Mouse (Mus musculus): ENCODE measurements around the gene Hexim2. TPM values are rescaled to one million over a fixed set of nuclear protein-coding genes. Genes with fewer than 3 reads are reported as not detected.

Hexim2 gene
- polyA plus RNA-seq, 1 experiment from 2014 or later: 6.8 TPM

Other genes starting within 250 kb of the Hexim2 start
- gene Fam187a, start 247.3 kb upstream of the Hexim2 start, polyA plus RNA-seq (2014; fragmentation: Nextera tagmentation; extraction: Ambion mirVana): not detected in 2 replicates
- gene Gfap, start 231.5 kb upstream of the Hexim2 start, polyA plus RNA-seq (2014; fragmentation: Nextera tagmentation; extraction: Ambion mirVana): 0.31 and 0.45 TPM in 2 replicates
- gene Kif18b, start 207.3 kb upstream of the Hexim2 start, polyA plus RNA-seq (2014; fragmentation: Nextera tagmentation; extraction: Ambion mirVana): 6.6 and 7.0 TPM in 2 replicates
- gene C1ql1, start 185.7 kb upstream of the Hexim2 start, polyA plus RNA-seq (2014; fragmentation: Nextera tagmentation; extraction: Ambion mirVana): 1.8 and 2.7 TPM in 2 replicates
- 55.5 and 60.0 TPM in 2 replicates for gene Nmt1, start 104.2 kb upstream of the Hexim2 start, polyA plus RNA-seq (2014; fragmentation: Nextera tagmentation; extraction: Ambion mirVana)
- gene Dcakd, start 104.1 kb upstream of the Hexim2 start, polyA plus RNA-seq (2014; fragmentation: Nextera tagmentation; extraction: Ambion mirVana): 138 and 153 TPM in 2 replicates
- 3.0 and 3.2 TPM in 2 replicates for gene Plcd3, start 30.8 kb upstream of the Hexim2 start, polyA plus RNA-seq (2014; fragmentation: Nextera tagmentation; extraction: Ambion mirVana)
- gene Acbd4, start 30.7 kb upstream of the Hexim2 start, polyA plus RNA-seq (2014; fragmentation: Nextera tagmentation; extraction: Ambion mirVana): 15.0 and 21.4 TPM in 2 replicates
- 7.3 and 8.9 TPM in 2 replicates for gene Hexim1, start 16.2 kb upstream of the Hexim2 start, polyA plus RNA-seq (2014; fragmentation: Nextera tagmentation; extraction: Ambion mirVana)
- gene Fmnl1, start 38.7 kb downstream of the Hexim2 start, polyA plus RNA-seq (2014; fragmentation: Nextera tagmentation; extraction: Ambion mirVana): 3.3 and 3.5 TPM in 2 replicates
- 1.0 and 1.6 TPM in 2 replicates for gene 1700023F06Rik, start 76.1 kb downstream of the Hexim2 start, polyA plus RNA-seq (2014; fragmentation: Nextera tagmentation; extraction: Ambion mirVana)
- not detected in 2 replicates for gene Spata32, start 86.0 kb downstream of the Hexim2 start, polyA plus RNA-seq (2014; fragmentation: Nextera tagmentation; extraction: Ambion mirVana)
- gene Map3k14, start 135.0 kb downstream of the Hexim2 start, polyA plus RNA-seq (2014; fragmentation: Nextera tagmentation; extraction: Ambion mirVana): 4.6 and 5.1 TPM in 2 replicates
- gene Arhgap27, start 231.3 kb downstream of the Hexim2 start, polyA plus RNA-seq (2014; fragmentation: Nextera tagmentation; extraction: Ambion mirVana): 8.6 and 9.4 TPM in 2 replicates